Mouse (Mus musculus): ENCODE measurements at regions not wholly inside any gene's neighbourhood (a gene's known extent, or its start where the extent isn't known, plus 50 kb on each side); places are given as distances from the start of the nearest gene placed in this dataset.

GRCm38 (mm10) chr13:31190036-31190435, 216.0 kb downstream of the Gm5447 start:
- no peak for TF ChIP-seq MEF2A (IDR thresholded peaks at IDR 0.05; ENCODE audit: extremely low read depth, insufficient replicate concordance, low read depth, low read length, poor library complexity, severe bottlenecking)
- no peak for TF ChIP-seq CHD1 (IDR thresholded peaks at IDR 0.05; ENCODE audit: low read depth, low read length)
- TF ChIP-seq SIN3A (IDR thresholded peaks at IDR 0.05; ENCODE audit: low read length): no peak
- no peak for TF ChIP-seq MAZ (IDR thresholded peaks at IDR 0.05; ENCODE audit: low read depth, low read length)
- TF ChIP-seq ELF1 (IDR thresholded peaks at IDR 0.05; ENCODE audit: low read depth, low read length): no peak
- TF ChIP-seq POLR2AphosphoS5 (IDR thresholded peaks at IDR 0.05; ENCODE audit: borderline replicate concordance, low read depth, low read length): no peak
- no peak for TF ChIP-seq NRF1 (IDR thresholded peaks at IDR 0.05; ENCODE audit: insufficient read depth, low read depth, low read length, poor library complexity, severe bottlenecking)
- no peak for TF ChIP-seq TAL1 (IDR thresholded peaks at IDR 0.05; ENCODE audit: low read length)
- TF ChIP-seq NELFE (IDR thresholded peaks at IDR 0.05; ENCODE audit: low read depth, low read length): no peak
- no peak for TF ChIP-seq JUND (IDR thresholded peaks at IDR 0.05; ENCODE audit: low read depth, low read length)
- TF ChIP-seq RAD21 (IDR thresholded peaks at IDR 0.05; ENCODE audit: low read depth, low read length): no peak
- no peak for TF ChIP-seq MYB (IDR thresholded peaks at IDR 0.05; ENCODE audit: low read depth, low read length)
- no peaks in the 10 kb centered on the region for H3K79me2 ChIP-seq (ENCODE audit: control insufficient read depth, insufficient read depth, low read length, poor library complexity)
- H3K27ac ChIP-seq (ENCODE audit: control insufficient read depth, low read depth, low read length): no peak overlapping the region
- H3K4me3 ChIP-seq (ENCODE audit: control insufficient read depth in 1 of 2, insufficient read depth in 1 of 2, low read depth in 2 of 2, low read length in 2 of 2): no peak overlapping the region
- H3K4me1 ChIP-seq (ENCODE audit: control insufficient read depth in 1 of 2, insufficient read depth in 2 of 2, low read length in 2 of 2): no peaks in the 10 kb centered on the region
- H3K9ac ChIP-seq (ENCODE audit: control insufficient read depth, low read depth, low read length, poor library complexity, severe bottlenecking): no peak overlapping the region
- no peaks in the 10 kb centered on the region for H3K36me3 ChIP-seq (ENCODE audit: control insufficient read depth in 1 of 2, insufficient read depth in 2 of 2, low read length in 2 of 2)
- no peak for DNase-seq (ENCODE audit: low read depth, low spot score)
- H3K27me3 ChIP-seq (ENCODE audit: control insufficient read depth in 1 of 2, insufficient read depth in 2 of 2, low read length in 2 of 2): no peaks in the 10 kb centered on the region
- no peaks in the 10 kb centered on the region for H3K9me3 ChIP-seq (replicated peaks; ENCODE audit: insufficient read depth, low read length)

- no peak overlapping the region for H3K9ac ChIP-seq (ENCODE audit: control insufficient read depth, low read depth, low read length, poor library complexity, severe bottlenecking)
- DNase-seq (ENCODE audit: low read depth, low spot score): no peak
- no peak overlapping the region for H3K4me3 ChIP-seq (ENCODE audit: control insufficient read depth in 1 of 2, insufficient read depth in 1 of 2, low read depth in 2 of 2, low read length in 2 of 2)
- H3K9me3 ChIP-seq (replicated peaks; ENCODE audit: insufficient read depth, low read length): no peaks in the 10 kb centered on the region
- H3K4me1 ChIP-seq (ENCODE audit: control insufficient read depth in 1 of 2, insufficient read depth in 2 of 2, low read length in 2 of 2): no peaks in the 10 kb centered on the region
- no peaks in the 10 kb centered on the region for H3K79me2 ChIP-seq (ENCODE audit: control insufficient read depth, insufficient read depth, low read length, poor library complexity)
- no peaks in the 10 kb centered on the region for H3K36me3 ChIP-seq (ENCODE audit: control insufficient read depth in 1 of 2, insufficient read depth in 2 of 2, low read length in 2 of 2)
- TF ChIP-seq POLR2AphosphoS5 (IDR thresholded peaks at IDR 0.05; ENCODE audit: borderline replicate concordance, low read depth, low read length) (no peak), CHD1 (IDR thresholded peaks at IDR 0.05; ENCODE audit: low read depth, low read length) (no peak), NRF1 (IDR thresholded peaks at IDR 0.05; ENCODE audit: insufficient read depth, low read depth, low read length, poor library complexity, severe bottlenecking) (no peak), ETS1 (IDR thresholded peaks at IDR 0.05; ENCODE audit: low read depth, low read length) (no peak), GATA1 (IDR thresholded peaks at IDR 0.05; ENCODE audit: low read depth, low read length) (no peak), SIN3A (IDR thresholded peaks at IDR 0.05; ENCODE audit: low read length) (no peak), SMC3 (IDR thresholded peaks at IDR 0.05; ENCODE audit: low read depth, low read length) (no peak), ELF1 (IDR thresholded peaks at IDR 0.05; ENCODE audit: low read depth, low read length) (no peak), BHLHE40 (IDR thresholded peaks at IDR 0.05; ENCODE audit: borderline replicate concordance, low read depth, low read length) (no peak), NELFE (IDR thresholded peaks at IDR 0.05; ENCODE audit: low read depth, low read length) (no peak), MYB (IDR thresholded peaks at IDR 0.05; ENCODE audit: low read depth, low read length) (no peak), MAX (IDR thresholded peaks at IDR 0.05; ENCODE audit: low read length) (no peak), USF1 (IDR thresholded peaks at IDR 0.05; ENCODE audit: low read depth, low read length) (no peak), HCFC1 (IDR thresholded peaks at IDR 0.05; ENCODE audit: low read depth, low read length) (no peak), E2F4 (IDR thresholded peaks at IDR 0.05; ENCODE audit: borderline replicate concordance, low read depth, low read length) (no peak), CTCF (IDR thresholded peaks at IDR 0.05 in 2 of 3, conservative IDR thresholded peaks at IDR 0.05 in 1 of 3; ENCODE audit: control insufficient read depth in 1 of 3, insufficient read depth in 1 of 3, low read depth in 2 of 3, low read length in 3 of 3, poor library complexity in 1 of 3, severe bottlenecking in 1 of 3) (no peak), JUND (IDR thresholded peaks at IDR 0.05; ENCODE audit: low read depth, low read length) (no peak)
- H3K27ac ChIP-seq (ENCODE audit: control insufficient read depth, low read depth, low read length): no peak overlapping the region
- no peaks in the 10 kb centered on the region for H3K27me3 ChIP-seq (ENCODE audit: control insufficient read depth in 1 of 2, insufficient read depth in 2 of 2, low read length in 2 of 2)
These were observed 217.5 kb downstream of the Gm5447 start for GRCm38 (mm10) chr13:31191344-31192139.
